Mouse (Mus musculus): ENCODE data around the gene Nav2.

- TF ChIP-seq EP300 (IDR thresholded peaks at IDR 0.05; ENCODE audit: low read length) (no peak), CTCF (conservative IDR thresholded peaks at IDR 0.05 in 1 of 2, IDR thresholded peaks at IDR 0.05 in 1 of 2; ENCODE audit: low read depth in 2 of 2, low read length in 2 of 2) (no peak), JUND (conservative IDR thresholded peaks at IDR 0.05; ENCODE audit: low read depth, low read length) (no peak), USF2 (conservative IDR thresholded peaks at IDR 0.05; ENCODE audit: low read depth, low read length) (no peak), POLR2A (IDR thresholded peaks at IDR 0.05; ENCODE audit: low read depth, low read length) (no peak), ZKSCAN1 (IDR thresholded peaks at IDR 0.05; ENCODE audit: borderline replicate concordance, low read depth, low read length) (no peak), TCF12 (IDR thresholded peaks at IDR 0.05; ENCODE audit: low read depth, low read length) (no peak)
Measured at GRCm38 (mm10) chr7:49000816-49001215, 92.3 kb downstream of the Nav2 start.
